Comparison of ENCODE assay signal across 8 mouse cellular contexts in genomic region chr16:77329711-77330530, GRCm38 (mm10).
A peak's percentile ranks its signal among the peaks of the same experiment; 100 is the strongest.
DNase-seq lines count a peak whose midpoint lies in the region; ATAC-seq and TF ChIP-seq lines count a peak whose summit lies in the region.

No protein-coding gene starts in this region.

- peak overlapping the region; percentile 80 for H3K27ac ChIP-seq in forebrain, postnatal 0 days (ENCODE audit: low read depth, low read length)
- peak overlapping the region; percentile 85 for H3K27ac ChIP-seq in hindbrain, embryonic 16.5 days (ENCODE audit: low read depth, low read length)
- peak overlapping the region; percentile 79 for H3K27ac ChIP-seq in liver, embryonic 12.5 days
- H3K27ac ChIP-seq in midbrain, postnatal 0 days (ENCODE audit: low read depth, low read length): peak overlapping the region; percentile 66

- peak; percentile 19 for DNase-seq in gastrocnemius, postnatal 10 days
- no peak for DNase-seq in gastrocnemius, adult 8-10 months (ENCODE audit: low spot score in 2 of 2)
- peak; percentile 55 for DNase-seq in forebrain, postnatal 0 days
- peak; percentile 23 for DNase-seq in midbrain, postnatal 0 days (ENCODE audit: low spot score)
- DNase-seq in cerebellum, adult 9-10 months: no peak
- no peak for DNase-seq in cerebellum, adult 9-11 months

- no peaks in the 10 kb centered on the region for H3K36me3 ChIP-seq in forebrain, postnatal 0 days (ENCODE audit: insufficient read depth)
- H3K36me3 ChIP-seq in hindbrain, embryonic 16.5 days (ENCODE audit: control insufficient read depth, insufficient read depth, low read length): no peaks in the 10 kb centered on the region
- H3K36me3 ChIP-seq in liver, embryonic 12.5 days: no peaks in the 10 kb centered on the region
- H3K36me3 ChIP-seq in midbrain, postnatal 0 days (ENCODE audit: insufficient read depth, low read length): no peaks in the 10 kb centered on the region

- ATAC-seq in forebrain, postnatal 0 days: no peak
- ATAC-seq in hindbrain, embryonic 16.5 days: no peak
- peak; percentile 65 for ATAC-seq in liver, embryonic 12.5 days
- no peak for ATAC-seq in midbrain, postnatal 0 days (ENCODE audit: low FRiP score)

- H3K4me3 ChIP-seq in forebrain, postnatal 0 days (ENCODE audit: low read depth, low read length): peak overlapping the region; percentile 34
- peak overlapping the region; percentile 45 for H3K4me3 ChIP-seq in hindbrain, embryonic 16.5 days (ENCODE audit: low read length)
- peak overlapping the region; percentile 44 for H3K4me3 ChIP-seq in liver, embryonic 12.5 days
- peak overlapping the region; percentile 32 for H3K4me3 ChIP-seq in midbrain, postnatal 0 days (ENCODE audit: low read depth, low read length)

- H3K9ac ChIP-seq in forebrain, postnatal 0 days: peak overlapping the region; percentile 52
- peak overlapping the region; percentile 68 for H3K9ac ChIP-seq in hindbrain, embryonic 16.5 days (ENCODE audit: low read depth, low read length)
- peak overlapping the region; percentile 8; the same call in 1 of the 2 replicates for H3K9ac ChIP-seq in liver, embryonic 12.5 days
- H3K9ac ChIP-seq in midbrain, postnatal 0 days (replicated peaks; ENCODE audit: low read length, poor library complexity, severe bottlenecking): peak overlapping the region; percentile 44

- no peaks in the 10 kb centered on the region for H3K9me3 ChIP-seq in forebrain, postnatal 0 days (ENCODE audit: low read length)
- H3K9me3 ChIP-seq in hindbrain, embryonic 16.5 days (ENCODE audit: control insufficient read depth, low read length): no peaks in the 10 kb centered on the region; the same call in 1 of the 2 replicates
- H3K9me3 ChIP-seq in liver, embryonic 12.5 days (replicated peaks): no peaks in the 10 kb centered on the region
- no peaks in the 10 kb centered on the region for H3K9me3 ChIP-seq in midbrain, postnatal 0 days (ENCODE audit: low read length)

- no peak for TF ChIP-seq CTCF in forebrain, postnatal 0 days (IDR thresholded peaks at IDR 0.05; ENCODE audit: low read depth)
- TF ChIP-seq CTCF in midbrain, postnatal 0 days (IDR thresholded peaks at IDR 0.05): no peak

- H3K4me2 ChIP-seq in forebrain, postnatal 0 days (ENCODE audit: low read depth): peak overlapping the region; percentile 58
- peak overlapping the region; percentile 56 for H3K4me2 ChIP-seq in hindbrain, embryonic 16.5 days (ENCODE audit: low read length)
- peak overlapping the region; percentile 47 for H3K4me2 ChIP-seq in liver, embryonic 12.5 days
- peak overlapping the region; percentile 44 for H3K4me2 ChIP-seq in midbrain, postnatal 0 days (ENCODE audit: low read depth, low read length, poor library complexity, severe bottlenecking)

- 9% methylated on average over 10 of the region's 10 CpGs for WGBS in forebrain, postnatal 0 days
- 10% methylated on average over 10 of the region's 10 CpGs for WGBS in hindbrain, embryonic 16.5 days
- 50% methylated on average over 10 of the region's 10 CpGs for WGBS in liver, embryonic 12.5 days (ENCODE audit: insufficient replicate concordance)
- WGBS in midbrain, postnatal 0 days: 15% methylated on average over 10 of the region's 10 CpGs

- no peaks in the 10 kb centered on the region for H3K27me3 ChIP-seq in forebrain, postnatal 0 days (ENCODE audit: insufficient read depth, low read length)
- H3K27me3 ChIP-seq in hindbrain, embryonic 16.5 days (replicated peaks; ENCODE audit: control insufficient read depth, insufficient read depth, low read length): no peaks in the 10 kb centered on the region
- H3K27me3 ChIP-seq in liver, embryonic 12.5 days (replicated peaks): no peaks in the 10 kb centered on the region
- no peaks in the 10 kb centered on the region for H3K27me3 ChIP-seq in midbrain, postnatal 0 days (ENCODE audit: insufficient read depth, low read length)

- H3K4me1 ChIP-seq in forebrain, postnatal 0 days (ENCODE audit: insufficient read depth): peaks cover 18% of the 10 kb centered on the region
- H3K4me1 ChIP-seq in hindbrain, embryonic 16.5 days (ENCODE audit: control insufficient read depth, insufficient read depth, low read depth, low read length): peaks cover 3% of the 10 kb centered on the region
- no peaks in the 10 kb centered on the region for H3K4me1 ChIP-seq in liver, embryonic 12.5 days
- H3K4me1 ChIP-seq in midbrain, postnatal 0 days (ENCODE audit: insufficient read depth, low read length): no peaks in the 10 kb centered on the region

Comparison
In these comparisons a context has a peak if more than half of its experiments do, and no peak if none do; other contexts are left out.
1. DNase-seq: peak in gastrocnemius, postnatal 10 days (single experiment), forebrain, postnatal 0 days (single experiment) and midbrain, postnatal 0 days (single experiment); none in gastrocnemius, adult 8-10 months (0 of 2), cerebellum, adult 9-10 months (single experiment) and cerebellum, adult 9-11 months (single experiment).
2. H3K9ac ChIP-seq: peak in every context shown above with its lines; median percentile 68 in hindbrain, embryonic 16.5 days; 52 in forebrain, postnatal 0 days; 44 in midbrain, postnatal 0 days; 8 in liver, embryonic 12.5 days.
3. Peak in every context shown above with its lines, with median percentiles within 50 percentile points of each other: H3K27ac ChIP-seq, H3K4me2 ChIP-seq and H3K4me3 ChIP-seq.